Mouse (Mus musculus): ENCODE data around the gene Eipr1.
"Not testable (repeated sequence)": the region's sequence is repeated elsewhere in the genome, so short reads cannot be mapped to it uniquely, and the experiment has no call there.

Gene Eipr1

DNA sequence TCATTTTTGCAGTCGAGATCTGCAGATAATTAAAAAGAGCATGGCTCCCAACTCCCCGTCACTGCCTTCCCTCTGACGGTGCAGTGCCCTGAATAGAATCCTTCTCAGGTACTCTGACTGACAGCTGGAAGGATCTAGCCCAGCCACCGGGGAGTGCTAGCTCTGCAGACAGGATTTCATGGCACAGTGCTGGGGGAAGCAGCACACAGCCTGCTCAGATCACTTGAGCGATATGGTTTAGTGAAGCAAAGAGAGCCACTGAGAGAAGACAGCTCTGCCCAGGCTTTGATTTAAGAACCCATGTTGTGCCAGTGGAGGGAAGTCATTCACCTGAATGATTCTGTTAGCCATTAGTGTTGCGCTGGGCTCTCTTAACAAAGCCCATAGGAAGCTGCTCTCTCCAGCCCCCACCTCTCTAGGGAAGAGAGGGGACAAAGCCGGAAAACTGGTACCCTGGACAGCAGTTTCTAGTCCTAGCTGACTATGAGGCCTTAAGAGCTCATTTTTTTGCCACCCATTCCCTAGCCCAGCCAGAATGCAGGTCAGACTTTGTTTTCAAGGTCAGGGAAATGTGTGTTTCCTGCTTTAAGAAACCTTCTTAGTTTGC is 137.6 kb downstream of the Eipr1 start:
- DNase-seq (ENCODE audit: low read depth) = no peak

DNA sequence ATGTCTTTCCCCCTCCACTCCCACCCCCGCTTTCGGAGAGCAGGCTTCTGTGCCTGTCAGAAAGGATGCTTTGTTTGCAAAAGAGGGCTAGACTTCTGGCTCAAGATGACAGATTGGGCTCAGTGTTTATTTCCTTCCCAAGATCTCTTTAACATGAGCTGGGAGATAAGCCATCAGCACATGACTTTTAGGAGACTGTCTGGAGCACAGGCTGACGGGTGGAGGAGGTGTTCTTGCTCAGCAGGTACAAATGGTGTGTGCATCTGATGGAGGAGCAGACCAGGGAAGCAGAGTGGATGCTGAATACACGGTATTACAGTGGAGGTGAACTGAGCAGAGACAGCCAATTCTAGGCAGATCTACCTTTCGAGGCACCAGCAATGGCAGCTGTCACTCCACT is 139.9 kb downstream of the Eipr1 start:
- no peak for DNase-seq (ENCODE audit: low read depth)

DNA sequence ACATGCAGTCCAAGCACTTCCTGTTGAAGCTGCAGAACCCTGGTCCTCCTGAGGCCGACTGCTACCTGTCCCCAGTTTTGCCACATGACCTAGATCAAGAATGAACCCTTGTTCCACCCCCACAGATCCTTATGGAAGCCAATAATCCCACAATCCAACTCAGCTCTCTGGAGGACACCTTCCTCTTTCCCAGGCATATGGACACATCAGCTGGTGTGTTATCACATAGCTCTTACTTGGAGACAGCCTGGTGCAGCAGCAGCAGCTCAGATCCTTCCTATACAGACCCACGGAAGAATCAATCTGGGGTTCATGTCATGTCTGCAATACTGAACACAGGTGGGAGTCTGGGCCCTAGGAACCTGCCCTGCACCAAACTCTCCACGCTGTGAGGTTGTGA is 145.0 kb downstream of the Eipr1 start:
- DNase-seq (ENCODE audit: low read depth) = no peak

DNA sequence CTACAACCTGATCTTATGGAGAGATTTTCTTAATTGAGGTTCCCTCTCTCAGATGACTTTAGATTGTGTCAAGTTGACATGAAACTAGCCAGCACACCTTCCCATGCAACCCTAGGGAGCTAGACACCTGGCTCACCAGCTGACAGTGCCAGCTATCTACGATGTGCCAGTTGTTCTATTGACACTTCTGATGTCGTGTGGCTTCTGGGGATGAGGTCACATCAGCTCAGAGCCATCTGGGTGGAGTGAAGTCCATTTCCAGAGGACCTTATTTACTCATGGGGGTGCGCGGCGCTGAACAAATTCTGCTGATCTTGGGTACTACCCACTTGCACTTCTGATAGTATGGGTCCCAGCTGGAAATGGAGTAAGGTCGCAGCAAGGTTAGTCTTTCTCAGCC is 146.7 kb downstream of the Eipr1 start:
- no peak for DNase-seq (ENCODE audit: low read depth)

DNA sequence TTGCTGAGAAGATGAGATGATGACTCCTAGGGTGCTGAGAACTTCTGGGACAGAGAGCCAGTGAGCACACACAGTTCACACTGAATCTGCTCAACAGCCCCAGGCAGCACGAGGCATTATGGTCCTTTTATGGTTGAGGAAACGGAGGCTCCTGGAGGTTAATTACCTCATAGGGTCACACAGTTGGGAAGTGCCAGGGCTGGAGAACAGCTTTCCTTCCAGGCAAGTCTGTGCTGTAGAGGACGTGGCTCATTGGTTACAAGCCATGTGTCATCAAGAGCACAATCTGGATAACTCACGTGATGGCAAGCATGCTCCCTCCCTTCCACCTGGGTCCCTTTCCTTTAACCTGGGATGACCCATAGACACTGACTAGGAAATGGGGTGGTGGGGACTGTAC is 148.1 kb downstream of the Eipr1 start:
- DNase-seq (ENCODE audit: low read depth) = no peak

GRCm38 (mm10) chr12:28900341-28900740 is 148.7 kb downstream of the Eipr1 start:
- no peak for DNase-seq (ENCODE audit: low read depth)

- no peak for DNase-seq (ENCODE audit: low read depth)
These were observed 150.5 kb downstream of the Eipr1 start for GRCm38 (mm10) chr12:28902132-28902531.

- DNase-seq (ENCODE audit: low read depth) = no peak
These were observed 151.5 kb downstream of the Eipr1 start for GRCm38 (mm10) chr12:28903082-28903481.

GRCm38 (mm10) chr12:28905486-28905885 is 153.9 kb downstream of the Eipr1 start:
- no peak for DNase-seq (ENCODE audit: low read depth)

DNA sequence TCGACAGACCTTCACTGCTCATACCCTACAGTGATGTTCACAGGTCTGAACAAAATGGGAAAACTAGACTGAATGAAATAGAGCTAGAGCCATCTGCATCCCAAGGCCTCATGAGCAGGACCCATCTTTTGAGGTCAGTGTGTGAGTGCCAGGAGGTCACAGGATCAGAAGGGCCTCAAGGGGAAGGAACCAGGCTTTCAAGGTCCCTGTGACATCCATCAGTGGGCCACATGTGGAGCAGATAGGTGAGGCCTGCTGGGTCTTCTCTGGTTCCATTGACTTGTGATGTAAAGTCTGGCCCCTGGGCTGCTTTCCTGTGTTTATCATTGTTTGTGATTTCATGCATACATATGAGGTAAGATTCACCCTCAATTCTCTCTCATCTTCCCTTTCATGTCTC is 154.4 kb downstream of the Eipr1 start:
- DNase-seq (ENCODE audit: low read depth) = no peak

DNA sequence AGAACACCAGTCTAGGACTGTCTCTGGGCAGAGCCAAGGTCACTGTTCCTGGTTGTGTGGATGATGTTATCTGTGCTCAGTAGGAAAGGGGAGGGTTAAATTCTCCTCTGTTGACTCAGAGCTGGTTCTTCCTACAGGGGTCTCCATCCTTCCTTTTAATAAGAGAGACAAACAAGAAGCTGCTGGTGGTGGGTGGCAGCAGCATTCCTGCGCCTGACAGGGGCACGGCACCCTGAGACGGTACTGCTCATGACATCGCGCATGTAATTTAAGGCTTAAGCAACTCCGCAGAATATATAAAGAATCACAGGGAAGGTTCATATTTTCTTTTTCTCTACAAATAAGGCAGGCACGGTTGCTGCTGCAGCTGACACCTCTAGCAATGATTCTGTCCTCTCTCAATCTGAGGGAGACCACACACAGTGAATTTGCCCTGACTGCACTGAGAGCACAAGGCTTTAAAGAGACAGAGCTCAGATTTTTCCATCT is 155.2 kb downstream of the Eipr1 start:
- DNase-seq (ENCODE audit: low read depth) = no peak

DNA sequence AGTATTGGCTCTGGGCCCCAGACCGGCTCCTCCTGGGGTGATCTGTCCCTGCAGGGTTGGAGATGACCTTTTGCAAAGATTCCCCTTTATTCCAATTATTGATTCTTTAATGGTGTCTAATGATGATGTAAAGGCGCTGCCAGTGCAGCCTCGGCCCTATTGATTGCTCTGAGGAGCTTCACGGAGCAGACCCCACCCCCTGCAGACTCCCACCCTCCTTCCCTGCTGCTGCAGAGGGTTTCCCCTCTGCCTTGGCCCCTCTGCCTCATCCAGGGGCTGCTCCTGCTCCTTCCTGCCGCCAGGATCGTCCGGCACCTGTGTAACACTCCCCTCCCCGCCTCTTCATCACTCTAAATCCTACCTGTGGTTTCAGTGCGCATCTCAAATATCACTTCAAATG is 156.2 kb downstream of the Eipr1 start:
- DNase-seq (ENCODE audit: low read depth) = no peak

DNA sequence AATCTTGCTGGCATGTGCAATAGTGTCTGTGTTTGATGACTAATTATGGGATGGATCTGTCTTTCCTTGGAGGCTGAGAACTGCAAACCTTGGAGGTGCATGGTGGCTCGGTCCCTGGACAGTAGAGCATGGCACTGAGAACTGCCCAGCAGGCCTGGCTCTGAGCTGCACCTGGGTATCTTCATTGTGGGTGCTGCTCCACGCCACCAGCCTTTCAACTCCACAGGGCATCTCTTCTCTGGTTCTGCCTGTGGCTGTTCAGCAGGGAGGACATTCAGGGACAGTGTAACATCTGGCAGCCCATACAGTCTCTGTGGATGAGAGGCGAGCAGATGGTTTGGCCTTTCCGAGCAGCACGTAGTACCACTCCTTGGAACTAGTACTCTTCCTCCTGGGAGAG is 158.2 kb downstream of the Eipr1 start:
- no peak for DNase-seq (ENCODE audit: low read depth)

DNA sequence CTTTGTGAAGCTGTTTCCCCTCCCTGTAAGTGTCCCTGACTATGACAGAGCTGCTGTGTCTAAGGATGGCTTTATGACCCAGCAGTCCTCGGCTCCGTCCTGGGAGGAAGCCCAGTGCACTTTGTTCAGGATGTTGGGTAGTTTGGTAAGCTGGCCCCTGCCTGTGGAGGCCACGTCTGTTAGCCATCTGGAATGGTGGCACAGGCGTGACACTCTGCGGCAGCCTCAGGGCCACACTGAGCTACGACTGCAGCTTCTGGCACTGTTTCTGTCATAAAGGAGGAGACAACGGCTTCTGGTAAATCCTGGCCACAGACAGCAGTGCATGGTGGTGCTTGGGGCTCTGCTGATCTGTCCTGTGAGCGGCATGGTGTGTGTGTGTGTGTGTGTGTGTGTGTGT is 159.0 kb downstream of the Eipr1 start:
- no peak for DNase-seq (ENCODE audit: low read depth)

DNA sequence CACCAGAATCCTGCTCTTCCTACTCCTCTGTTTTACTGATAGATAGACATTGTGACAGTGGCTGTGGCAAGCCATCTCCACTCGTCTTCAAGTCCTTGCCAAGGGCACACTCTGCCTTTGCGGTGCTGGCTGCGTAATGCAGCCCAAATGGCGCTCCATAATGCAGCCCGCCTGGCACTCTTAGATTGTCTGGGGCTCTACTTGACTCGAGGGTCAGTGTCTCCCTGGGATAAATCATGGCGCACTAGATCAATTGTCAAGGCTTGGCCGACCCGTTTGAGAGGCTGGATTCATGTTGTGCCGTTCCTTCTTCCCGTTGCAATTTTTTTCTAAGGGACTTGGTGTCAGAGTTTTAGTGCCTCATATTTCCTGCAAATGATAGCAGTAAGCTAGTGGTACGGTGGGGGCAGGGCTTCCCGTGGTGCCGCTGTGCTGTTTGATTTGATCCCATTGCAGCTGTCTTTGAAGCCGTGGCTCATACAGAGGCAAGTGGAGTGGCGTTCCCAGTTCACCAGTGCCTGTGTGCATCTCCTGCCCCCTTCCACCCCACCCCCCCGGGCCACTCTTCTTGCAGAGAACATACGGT is 160.8 kb downstream of the Eipr1 start:
- no peak for DNase-seq (ENCODE audit: low read depth)

DNA sequence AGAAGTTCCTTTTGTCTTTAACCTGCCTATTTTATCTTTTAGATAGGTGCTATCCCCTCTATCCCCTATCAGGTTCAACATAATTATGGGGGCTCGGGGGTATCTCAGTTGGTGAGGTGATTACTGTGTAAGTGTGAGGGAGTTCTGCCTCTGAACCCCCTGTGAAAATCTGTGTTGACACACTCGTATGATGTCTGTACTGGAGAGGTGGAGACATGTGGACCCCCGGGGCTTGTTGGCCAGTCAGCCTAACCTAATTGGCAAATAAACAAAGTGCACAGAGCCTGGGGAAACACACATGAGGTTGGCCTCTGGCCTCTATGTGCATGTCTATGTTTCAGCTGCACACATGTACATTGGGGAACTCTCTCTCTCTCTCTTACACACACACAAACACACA is 161.5 kb downstream of the Eipr1 start:
- no peak for DNase-seq (ENCODE audit: low read depth)

- DNase-seq (ENCODE audit: low read depth) = not testable (repeated sequence)
These were observed 162.5 kb downstream of the Eipr1 start for GRCm38 (mm10) chr12:28914056-28914455.

Measured in c-Kit-positive CD71-positive TER-119-negative erythroid progenitor cells, embryonic 14.5 days (primary cell).